Mouse (Mus musculus): ENCODE data around the gene Sox8. TPM values are rescaled to one million over a fixed set of nuclear protein-coding genes. Genes with fewer than 3 reads are reported as not detected.

Gene Sox8
- 0.21 TPM for polyA plus RNA-seq (2014; fragmentation: Illumina TruSeq; extraction: RNeasy Lipid Tissue Mini Kit (QIAGEN cat#74804); ENCODE audit: insufficient read depth, low read depth, low replicate concordance)

DNA sequence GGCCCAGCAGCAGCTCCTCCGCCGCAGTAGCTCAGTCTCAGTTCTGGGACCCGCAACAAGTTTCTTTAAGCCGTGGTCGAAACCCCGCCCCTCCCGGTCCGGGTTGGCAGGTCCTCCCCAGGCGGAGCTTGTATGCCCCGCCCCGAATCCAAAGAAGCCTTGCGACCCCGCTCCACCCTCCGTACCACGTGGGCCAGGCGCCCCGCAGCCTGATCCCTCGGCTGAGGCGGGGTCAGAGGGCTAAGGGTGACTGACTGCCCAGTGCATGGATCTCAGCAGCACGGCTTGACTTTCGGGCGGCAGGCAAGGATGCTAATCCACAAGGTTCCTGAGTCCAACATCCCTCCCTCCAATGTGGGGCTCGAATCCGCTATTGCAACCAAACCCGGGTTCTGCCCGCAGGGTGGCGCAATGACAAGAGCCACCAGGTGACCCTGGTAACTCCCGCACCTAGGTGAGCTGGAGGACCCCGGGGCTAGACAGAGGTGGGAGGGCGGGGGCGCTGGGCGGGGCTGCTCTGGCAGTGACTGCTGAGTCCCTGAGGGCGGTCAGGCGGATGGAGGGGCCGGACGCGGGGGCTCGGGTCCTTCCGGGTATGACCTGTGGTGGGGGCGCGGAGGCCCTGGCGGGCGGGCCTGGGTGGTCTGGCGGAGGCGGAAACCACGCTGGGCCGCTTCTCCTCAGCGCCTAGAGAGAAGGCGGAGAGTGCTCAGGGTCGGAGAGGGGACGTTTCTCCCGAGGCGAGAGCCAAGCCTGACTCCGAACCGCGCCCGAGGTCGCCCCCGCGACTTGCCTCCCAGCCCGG, at the start of gene Sox8:
TSS of gene Sox8 (minus strand) at position 39 of the 805 bp plus-strand sequence.

DNA sequence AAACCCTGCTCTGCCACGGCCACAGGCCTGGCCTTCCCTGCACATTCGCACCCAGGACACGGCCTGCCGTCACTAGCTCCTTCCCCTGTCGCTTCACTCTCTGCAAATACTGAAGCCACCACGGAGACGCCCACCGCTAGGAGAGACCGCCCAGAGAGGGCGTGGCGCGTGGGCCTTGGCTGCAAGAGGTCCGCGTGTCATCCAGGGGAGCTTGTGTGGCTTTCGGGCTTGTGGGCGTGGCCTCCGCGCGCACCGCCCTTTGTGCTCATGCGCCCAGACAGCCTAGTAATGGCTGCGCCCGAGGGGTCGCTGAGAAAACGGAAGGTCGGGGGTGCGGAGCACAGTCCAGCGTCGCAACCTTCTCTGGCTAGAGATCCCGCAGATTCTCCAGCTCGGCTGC, 8.4 kb upstream of the Sox8 start, which contains the start of gene Lmf1:
TSS of gene Lmf1 (plus strand) at position 166 of the 400 bp plus-strand sequence.

Other genes starting within 250 kb of the Sox8 start
- gene Tpsab1, start 225.1 kb downstream of the Sox8 start, polyA plus RNA-seq (2014; fragmentation: Illumina TruSeq; extraction: RNeasy Lipid Tissue Mini Kit (QIAGEN cat#74804); ENCODE audit: insufficient read depth, low read depth, low replicate concordance): not detected
- gene Tpsb2, start 204.4 kb downstream of the Sox8 start, polyA plus RNA-seq (2014; fragmentation: Illumina TruSeq; extraction: RNeasy Lipid Tissue Mini Kit (QIAGEN cat#74804); ENCODE audit: insufficient read depth, low read depth, low replicate concordance): 2.1 TPM
- not detected for gene Tpsg1, start 201.4 kb downstream of the Sox8 start, polyA plus RNA-seq (2014; fragmentation: Illumina TruSeq; extraction: RNeasy Lipid Tissue Mini Kit (QIAGEN cat#74804); ENCODE audit: insufficient read depth, low read depth, low replicate concordance)
- gene Cacna1h, start 136.9 kb downstream of the Sox8 start, polyA plus RNA-seq (2014; fragmentation: Illumina TruSeq; extraction: RNeasy Lipid Tissue Mini Kit (QIAGEN cat#74804); ENCODE audit: insufficient read depth, low read depth, low replicate concordance): 0.41 TPM
- gene Tekt4, start 116.1 kb downstream of the Sox8 start, polyA plus RNA-seq (2014; fragmentation: Illumina TruSeq; extraction: RNeasy Lipid Tissue Mini Kit (QIAGEN cat#74804); ENCODE audit: insufficient read depth, low read depth, low replicate concordance): 8.8 TPM
- not detected for gene Sstr5, start 73.4 kb downstream of the Sox8 start, polyA plus RNA-seq (2014; fragmentation: Illumina TruSeq; extraction: RNeasy Lipid Tissue Mini Kit (QIAGEN cat#74804); ENCODE audit: insufficient read depth, low read depth, low replicate concordance)
- 12.0 TPM for gene Lmf1, start 8.4 kb upstream of the Sox8 start, polyA plus RNA-seq (2014; fragmentation: Illumina TruSeq; extraction: RNeasy Lipid Tissue Mini Kit (QIAGEN cat#74804); ENCODE audit: insufficient read depth, low read depth, low replicate concordance)
- 0.90 TPM for gene Gng13, start 146.5 kb upstream of the Sox8 start, polyA plus RNA-seq (2014; fragmentation: Illumina TruSeq; extraction: RNeasy Lipid Tissue Mini Kit (QIAGEN cat#74804); ENCODE audit: insufficient read depth, low read depth, low replicate concordance)
- gene Chtf18, start 156.7 kb upstream of the Sox8 start, polyA plus RNA-seq (2014; fragmentation: Illumina TruSeq; extraction: RNeasy Lipid Tissue Mini Kit (QIAGEN cat#74804); ENCODE audit: insufficient read depth, low read depth, low replicate concordance): 1.0 TPM
- gene Rpusd1, start 157.0 kb upstream of the Sox8 start, polyA plus RNA-seq (2014; fragmentation: Illumina TruSeq; extraction: RNeasy Lipid Tissue Mini Kit (QIAGEN cat#74804); ENCODE audit: insufficient read depth, low read depth, low replicate concordance): 9.4 TPM
- gene Mslnl, start 165.4 kb upstream of the Sox8 start, polyA plus RNA-seq (2014; fragmentation: Illumina TruSeq; extraction: RNeasy Lipid Tissue Mini Kit (QIAGEN cat#74804); ENCODE audit: insufficient read depth, low read depth, low replicate concordance): not detected
- 49.1 TPM for gene Msln, start 183.7 kb upstream of the Sox8 start, polyA plus RNA-seq (2014; fragmentation: Illumina TruSeq; extraction: RNeasy Lipid Tissue Mini Kit (QIAGEN cat#74804); ENCODE audit: insufficient read depth, low read depth, low replicate concordance)
- 12.8 TPM for gene Narfl, start 203.1 kb upstream of the Sox8 start, polyA plus RNA-seq (2014; fragmentation: Illumina TruSeq; extraction: RNeasy Lipid Tissue Mini Kit (QIAGEN cat#74804); ENCODE audit: insufficient read depth, low read depth, low replicate concordance)
- gene Haghl, start 215.0 kb upstream of the Sox8 start, polyA plus RNA-seq (2014; fragmentation: Illumina TruSeq; extraction: RNeasy Lipid Tissue Mini Kit (QIAGEN cat#74804); ENCODE audit: insufficient read depth, low read depth, low replicate concordance): 24.0 TPM
- gene Ccdc78, start 215.9 kb upstream of the Sox8 start, polyA plus RNA-seq (2014; fragmentation: Illumina TruSeq; extraction: RNeasy Lipid Tissue Mini Kit (QIAGEN cat#74804); ENCODE audit: insufficient read depth, low read depth, low replicate concordance): 10.3 TPM
- gene Fam173a, start 222.2 kb upstream of the Sox8 start, polyA plus RNA-seq (2014; fragmentation: Illumina TruSeq; extraction: RNeasy Lipid Tissue Mini Kit (QIAGEN cat#74804); ENCODE audit: insufficient read depth, low read depth, low replicate concordance): 73.2 TPM
- not detected for gene AC134908.4, start 225.0 kb upstream of the Sox8 start, polyA plus RNA-seq (2014; fragmentation: Illumina TruSeq; extraction: RNeasy Lipid Tissue Mini Kit (QIAGEN cat#74804); ENCODE audit: insufficient read depth, low read depth, low replicate concordance)
- 24.7 TPM for gene Metrn, start 226.4 kb upstream of the Sox8 start, polyA plus RNA-seq (2014; fragmentation: Illumina TruSeq; extraction: RNeasy Lipid Tissue Mini Kit (QIAGEN cat#74804); ENCODE audit: insufficient read depth, low read depth, low replicate concordance)
- gene Fbxl16, start 238.4 kb upstream of the Sox8 start, polyA plus RNA-seq (2014; fragmentation: Illumina TruSeq; extraction: RNeasy Lipid Tissue Mini Kit (QIAGEN cat#74804); ENCODE audit: insufficient read depth, low read depth, low replicate concordance): 1.5 TPM